Mouse (Mus musculus): Measurements from ENCODE around the gene Gabbr2.

Gabbr2 gene

DNA sequence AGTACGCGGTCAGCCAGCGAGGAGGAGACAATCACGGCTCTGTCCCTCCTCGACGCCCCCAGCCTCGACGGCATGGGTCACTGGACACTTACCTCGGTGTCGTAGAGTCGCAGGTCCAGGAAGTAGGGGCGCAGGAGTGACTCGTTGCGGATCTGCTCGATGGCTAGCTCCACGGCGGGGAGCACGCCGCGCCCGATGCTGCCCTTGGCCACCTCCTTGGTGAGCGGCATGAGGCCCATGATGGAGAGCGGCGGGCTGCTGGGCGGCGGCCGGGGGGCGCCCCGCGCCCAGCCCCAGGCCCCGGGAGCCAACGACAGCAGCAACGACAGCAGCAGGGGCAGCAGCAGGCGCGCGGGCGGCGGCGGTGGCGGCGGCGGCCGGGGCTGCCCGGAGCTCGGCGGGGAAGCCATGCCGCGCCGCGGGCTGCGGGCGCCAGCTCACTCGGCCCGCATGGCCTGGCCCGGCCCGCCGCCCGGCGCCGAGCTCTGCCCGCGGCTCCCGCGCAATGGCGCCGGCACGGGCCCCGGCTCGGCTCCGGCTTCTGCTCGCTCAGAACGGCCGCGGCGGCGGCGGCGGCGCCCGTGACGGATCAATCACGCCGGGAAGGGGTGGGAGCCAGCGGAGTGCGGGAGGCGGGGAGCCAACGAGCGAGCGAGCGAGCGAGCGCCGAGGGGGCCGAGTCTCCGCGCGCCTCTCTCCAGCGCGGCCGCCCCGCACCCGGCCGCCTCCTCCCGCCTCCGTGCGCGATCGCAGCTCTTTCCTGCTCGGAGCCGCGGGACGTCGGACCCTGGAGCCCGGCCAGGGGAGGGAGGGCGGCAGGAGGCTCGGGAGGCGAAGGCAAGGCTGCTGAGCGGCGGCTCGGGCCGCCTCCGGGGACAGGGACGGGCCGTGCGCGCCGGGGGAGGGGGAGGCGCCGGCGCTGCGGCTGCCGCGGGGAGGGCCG is at the start of gene Gabbr2:
Gene Gabbr2 (minus strand): TSS at position 858 of the 943 bp plus-strand sequence.
- DNase-seq (ENCODE audit: low read depth, low spot score), result no peak

- no peak for DNase-seq (ENCODE audit: low read depth, low spot score)
Observed at GRCm38 (mm10) chr4:47039586-47039985, 47.9 kb upstream of the Gabbr2 start.

DNA sequence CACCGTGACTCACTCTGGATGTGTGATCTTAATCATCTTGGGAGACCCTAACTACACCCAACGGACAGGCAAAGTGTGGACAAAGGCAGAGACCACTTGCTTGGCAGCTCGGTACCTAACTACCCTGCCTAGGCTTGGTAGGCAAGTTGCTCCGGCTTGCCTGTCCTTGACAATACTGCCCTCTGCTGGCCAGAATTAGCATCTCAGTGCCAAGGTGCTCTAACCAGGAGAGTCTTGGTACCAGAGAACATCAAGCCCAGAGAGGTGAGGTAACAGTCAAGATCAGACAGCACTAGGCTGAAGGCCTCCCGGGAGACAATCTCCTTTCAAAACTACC is 45.6 kb upstream of the Gabbr2 start:
- peak; percentile 72 for DNase-seq (ENCODE audit: low read depth, low spot score)

GRCm38 (mm10) chr4:47036486-47037320 is 45.0 kb upstream of the Gabbr2 start:
- no peak for DNase-seq (ENCODE audit: low read depth, low spot score)

DNA sequence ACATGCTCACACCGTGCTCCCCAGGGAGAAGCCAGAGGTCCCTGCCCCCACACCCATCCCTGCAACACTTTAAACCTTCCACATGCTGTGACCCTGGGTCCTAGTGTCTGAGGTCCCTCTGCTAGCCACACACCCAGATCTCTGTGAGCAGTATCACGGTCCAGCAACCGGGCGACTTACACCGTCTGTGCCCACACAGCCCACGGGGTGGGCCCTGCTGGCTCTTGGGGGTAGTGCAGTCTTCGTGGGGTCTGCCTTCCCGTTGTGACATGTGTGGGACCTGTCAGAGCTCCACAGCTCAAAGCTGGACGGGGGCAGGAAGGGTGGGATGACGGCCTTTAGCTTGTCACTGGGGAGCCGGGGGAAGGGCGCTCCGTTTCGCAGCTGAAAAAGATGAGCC is 43.9 kb upstream of the Gabbr2 start:
- no peak for DNase-seq (ENCODE audit: low read depth, low spot score)

DNA sequence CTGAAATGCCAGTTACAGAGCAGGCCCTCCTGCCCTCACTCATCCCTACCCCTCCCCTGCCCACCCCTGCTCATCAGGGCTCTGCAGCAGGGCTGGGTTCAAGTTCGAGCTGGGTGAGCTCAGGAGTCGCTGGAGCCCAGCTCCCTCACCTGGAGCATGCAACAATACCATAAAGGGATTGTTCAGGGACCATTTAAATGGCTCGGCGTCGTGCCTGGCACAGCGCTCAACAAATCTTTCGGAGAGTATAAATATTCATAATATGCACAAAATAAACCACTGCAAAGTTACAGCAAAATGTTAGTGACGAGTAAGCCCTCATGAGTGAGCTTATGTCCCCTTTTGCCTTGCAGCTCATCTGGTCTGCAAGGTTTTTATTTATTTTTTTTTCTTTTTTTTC is 40.5 kb upstream of the Gabbr2 start:
- no peak for DNase-seq (ENCODE audit: low read depth, low spot score)

- DNase-seq (ENCODE audit: low read depth, low spot score), result no peak
Observed at GRCm38 (mm10) chr4:47028791-47029190, 37.1 kb upstream of the Gabbr2 start.

- DNase-seq (ENCODE audit: low read depth, low spot score), result no peak
Observed at GRCm38 (mm10) chr4:47023949-47024348, 32.3 kb upstream of the Gabbr2 start.

DNA sequence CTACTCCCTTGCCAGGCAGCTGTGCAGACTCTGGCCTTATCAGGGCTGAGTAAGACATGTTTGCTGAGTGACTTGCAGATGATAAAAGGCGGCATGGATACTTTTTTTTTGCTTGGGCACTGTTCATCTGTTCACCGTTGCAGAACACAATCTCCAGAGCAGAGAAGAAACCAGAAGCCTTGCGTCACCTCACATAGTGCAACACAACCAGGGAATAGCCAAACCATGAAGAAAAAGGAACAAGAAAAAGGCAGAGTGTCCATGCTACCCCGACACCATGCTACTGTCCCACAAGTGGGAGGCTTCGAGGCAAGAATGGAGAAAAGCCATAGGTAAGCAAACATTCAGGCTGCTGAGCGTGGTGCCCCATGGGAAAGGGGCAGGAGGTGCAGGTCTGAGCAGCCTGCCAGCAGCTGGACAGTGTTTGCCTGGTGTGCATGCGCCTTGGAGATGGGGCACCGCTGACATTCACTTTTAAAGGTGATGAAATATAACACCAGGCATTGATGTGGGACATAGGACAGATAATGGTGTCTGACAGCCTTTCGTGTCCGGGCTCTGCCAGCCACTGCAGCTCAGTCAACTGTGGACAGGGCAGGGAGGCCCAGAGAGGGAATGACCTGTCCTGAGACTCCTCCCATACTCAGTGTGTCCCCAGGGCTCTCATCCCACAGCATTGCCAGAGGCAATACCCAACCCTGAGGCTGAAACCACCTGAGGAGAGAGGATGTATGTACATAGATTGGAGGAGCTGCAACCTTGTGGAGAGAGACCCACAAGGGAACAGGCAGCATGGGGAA is 31.3 kb upstream of the Gabbr2 start:
- DNase-seq (ENCODE audit: low read depth, low spot score), result no peak

DNA sequence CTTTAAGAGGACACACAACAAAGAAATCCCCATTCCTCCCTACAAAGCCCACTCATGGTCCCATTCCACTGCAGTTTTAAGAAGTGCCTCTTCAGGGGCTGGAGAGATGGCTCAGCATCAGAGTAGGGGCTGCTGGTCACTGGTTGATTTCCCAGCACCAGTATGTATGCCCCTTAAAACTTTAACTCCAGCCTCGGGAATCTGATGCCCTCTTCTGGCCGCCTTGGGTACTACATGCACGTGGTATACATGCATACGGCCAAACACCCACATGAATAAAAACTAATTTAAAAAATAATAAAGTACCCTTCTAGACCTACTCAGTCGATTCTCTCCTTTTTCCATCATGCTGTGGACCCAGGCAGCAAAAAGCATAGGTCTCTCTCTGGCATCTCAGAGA is 28.9 kb upstream of the Gabbr2 start:
- DNase-seq (ENCODE audit: low read depth, low spot score), result peak; percentile 27

DNA sequence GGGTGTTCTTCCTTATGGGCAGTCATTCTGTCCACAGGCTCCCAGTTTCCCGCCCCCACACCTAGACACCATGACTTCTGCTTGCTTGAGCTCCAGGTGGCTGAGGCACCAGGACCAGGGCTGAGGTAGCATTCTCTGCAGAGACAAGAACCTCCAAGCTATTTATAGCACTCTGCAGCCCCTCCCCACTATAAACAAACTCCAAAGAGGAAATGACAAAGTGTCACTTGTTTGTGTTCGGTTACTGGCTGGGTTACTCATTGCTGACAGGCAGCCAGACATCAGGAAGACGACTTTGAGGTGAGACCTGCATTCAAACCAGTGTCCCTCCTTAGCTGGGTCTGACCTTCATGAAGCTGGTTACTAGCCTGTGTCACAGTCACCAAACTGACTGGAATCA is 23.5 kb upstream of the Gabbr2 start:
- no peak for DNase-seq (ENCODE audit: low read depth, low spot score)

DNA sequence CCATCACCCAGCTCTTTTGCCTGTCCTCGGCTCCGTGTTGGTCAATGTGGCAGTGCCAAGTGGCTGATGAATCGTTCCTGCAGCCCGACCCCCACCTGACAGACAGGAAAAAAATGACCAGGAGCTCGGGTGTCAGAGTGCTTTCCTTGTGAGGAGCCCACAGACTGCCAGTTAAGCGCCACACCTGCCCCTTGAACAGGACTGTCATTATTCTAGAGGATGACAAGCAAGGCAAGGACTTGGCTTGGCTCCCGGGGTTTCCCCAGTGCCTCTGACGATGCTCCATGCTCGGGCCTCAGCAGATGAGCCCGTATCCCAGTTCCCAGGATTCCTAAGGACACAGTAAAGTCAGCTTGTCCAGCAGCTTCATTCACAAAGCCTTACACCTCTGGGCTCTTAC is 20.8 kb upstream of the Gabbr2 start:
- DNase-seq (ENCODE audit: low read depth, low spot score), result no peak

DNA sequence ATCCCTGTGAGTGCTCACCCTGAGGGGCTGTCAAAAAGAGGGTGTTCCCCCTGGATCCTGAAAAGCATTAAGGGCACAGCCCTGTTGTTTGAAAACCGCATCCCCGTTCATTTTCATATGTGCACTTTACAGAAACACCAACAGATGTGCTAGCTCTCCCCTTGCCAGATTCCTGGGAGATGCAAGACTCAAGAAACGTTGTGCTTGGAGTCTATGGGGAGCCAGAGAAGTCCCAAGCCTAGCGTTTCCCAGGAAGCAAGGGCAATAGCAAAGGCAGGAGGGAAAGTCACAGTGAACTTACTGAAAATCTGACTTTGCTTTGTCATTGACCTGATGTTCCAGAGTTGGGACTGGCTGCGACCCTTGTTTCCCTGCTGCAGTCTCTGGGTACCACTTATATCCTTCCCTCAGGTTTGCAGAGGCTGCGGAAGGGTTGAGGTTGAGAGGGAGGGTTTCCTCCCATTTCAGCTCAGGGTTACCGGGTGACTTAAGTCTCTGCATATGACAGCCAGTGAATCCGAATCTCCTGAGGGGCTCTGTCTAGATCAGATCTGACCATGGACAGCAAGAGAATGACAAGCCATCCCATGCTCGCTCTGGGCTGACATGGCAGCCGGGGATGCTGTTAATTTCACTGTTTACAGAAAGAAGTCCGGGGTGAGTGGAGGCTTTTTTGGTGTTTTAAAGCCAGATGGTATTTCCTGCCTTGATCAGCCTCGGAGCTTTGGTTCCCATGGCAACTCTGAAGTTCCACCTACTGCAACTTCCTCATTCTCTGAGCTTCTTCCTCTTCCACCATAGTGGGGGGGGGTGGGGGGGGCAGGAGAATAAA is 18.9 kb upstream of the Gabbr2 start:
- no peak for DNase-seq (ENCODE audit: low read depth, low spot score)

GRCm38 (mm10) chr4:47000626-47001395 is 9.1 kb upstream of the Gabbr2 start:
- DNase-seq (ENCODE audit: low read depth, low spot score), result no peak

GRCm38 (mm10) chr4:46997969-46998368 is 6.3 kb upstream of the Gabbr2 start:
- no peak for DNase-seq (ENCODE audit: low read depth, low spot score)

- DNase-seq (ENCODE audit: low read depth, low spot score), result peak; percentile 66
Observed at GRCm38 (mm10) chr4:46992827-46993473, 1.3 kb upstream of the Gabbr2 start.

DNA sequence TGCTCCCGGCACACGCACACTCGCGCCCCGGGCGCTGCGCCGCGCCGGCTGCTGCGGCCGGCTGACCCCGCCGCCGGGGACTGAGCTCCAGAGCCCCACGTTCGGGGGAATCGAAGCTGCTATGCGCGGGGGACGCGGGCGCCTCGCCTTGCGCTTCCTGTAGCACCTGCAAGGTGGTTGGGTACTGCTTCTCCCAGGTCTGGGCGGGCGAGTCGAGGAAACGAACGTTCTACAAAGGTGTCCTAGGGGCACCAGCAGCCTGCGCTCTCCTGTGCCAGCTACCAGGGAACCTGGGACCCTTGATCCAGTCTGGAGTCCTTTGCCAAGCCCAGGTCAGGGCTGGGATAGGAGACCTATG is 265 bp upstream of the Gabbr2 start:
- no peak for DNase-seq (ENCODE audit: low read depth, low spot score)

GRCm38 (mm10) chr4:46990281-46991015 is 1.2 kb downstream of the Gabbr2 start:
- no peak for DNase-seq (ENCODE audit: low read depth, low spot score)

- peak; percentile 38 for DNase-seq (ENCODE audit: low read depth, low spot score)
Observed at GRCm38 (mm10) chr4:46989842-46990241, 1.8 kb downstream of the Gabbr2 start.
